Mouse (Mus musculus): ENCODE measurements around the gene Arhgap28.

Gene Arhgap28

GRCm38 (mm10) chr17:68003741-68004560, at the start of gene Arhgap28:
Arhgap28 (minus strand) TSS chr17:68004120.
- peak; percentile 34 to 56 for DNase-seq (ENCODE audit: low spot score in 2 of 2)

- DNase-seq (ENCODE audit: low spot score in 2 of 2), result no peak
Measured at GRCm38 (mm10) chr17:68046341-68046675, 42.4 kb upstream of the Arhgap28 start.

GRCm38 (mm10) chr17:68045655-68046340, 41.9 kb upstream of the Arhgap28 start:
- DNase-seq (ENCODE audit: low spot score in 2 of 2), result no peak

- DNase-seq (ENCODE audit: low spot score in 2 of 2), result no peak
Measured at GRCm38 (mm10) chr17:68042377-68042776, 38.5 kb upstream of the Arhgap28 start.

GRCm38 (mm10) chr17:68037011-68037410, 33.1 kb upstream of the Arhgap28 start:
- no peak for DNase-seq (ENCODE audit: low spot score in 2 of 2)

GRCm38 (mm10) chr17:68029495-68029894, 25.6 kb upstream of the Arhgap28 start:
- DNase-seq (ENCODE audit: low spot score in 2 of 2), result no peak

GRCm38 (mm10) chr17:68028519-68028918, 24.6 kb upstream of the Arhgap28 start:
- DNase-seq (ENCODE audit: low spot score in 2 of 2), result no peak

GRCm38 (mm10) chr17:68024327-68024726, 20.4 kb upstream of the Arhgap28 start:
- no peak for DNase-seq (ENCODE audit: low spot score in 2 of 2)

- no peak for DNase-seq (ENCODE audit: low spot score in 2 of 2)
Measured at GRCm38 (mm10) chr17:68019466-68020065, 15.6 kb upstream of the Arhgap28 start.

- DNase-seq (ENCODE audit: low spot score in 2 of 2), result no peak
Measured at GRCm38 (mm10) chr17:68017095-68017494, 13.2 kb upstream of the Arhgap28 start.

GRCm38 (mm10) chr17:68011606-68012005, 7.7 kb upstream of the Arhgap28 start:
- no peak for DNase-seq (ENCODE audit: low spot score in 2 of 2)

GRCm38 (mm10) chr17:68010041-68010440, 6.1 kb upstream of the Arhgap28 start:
- DNase-seq (ENCODE audit: low spot score in 2 of 2), result no peak

- no peak for DNase-seq (ENCODE audit: low spot score in 2 of 2)
Measured at GRCm38 (mm10) chr17:68004581-68005330, 836 bp upstream of the Arhgap28 start.

- no peak for DNase-seq (ENCODE audit: low spot score in 2 of 2)
Measured at GRCm38 (mm10) chr17:68002608-68003595, 1.0 kb downstream of the Arhgap28 start.

- DNase-seq (ENCODE audit: low spot score in 2 of 2), result no peak
Measured at GRCm38 (mm10) chr17:67999801-68000200, 4.1 kb downstream of the Arhgap28 start.

- no peak for DNase-seq (ENCODE audit: low spot score in 2 of 2)
Measured at GRCm38 (mm10) chr17:67996769-67997155, 7.2 kb downstream of the Arhgap28 start.

- no peak for DNase-seq (ENCODE audit: low spot score in 2 of 2)
Measured at GRCm38 (mm10) chr17:67996097-67996768, 7.7 kb downstream of the Arhgap28 start.

- DNase-seq (ENCODE audit: low spot score in 2 of 2), result no peak
Measured at GRCm38 (mm10) chr17:67995277-67995819, 8.6 kb downstream of the Arhgap28 start.

GRCm38 (mm10) chr17:67994861-67995260, 9.1 kb downstream of the Arhgap28 start:
- DNase-seq (ENCODE audit: low spot score in 2 of 2), result no peak
